Mouse (Mus musculus) layer of hippocampus, adult 9-11 months (tissue): ENCODE data around the gene Nhlrc2.
A peak's percentile ranks its signal among the peaks of the same experiment; 100 is the strongest.

Experiments used
- DNase-seq: peaks from one replicate; pipeline ENCODE4 v3.0.0; 2022

The Nhlrc2 gene

DNA sequence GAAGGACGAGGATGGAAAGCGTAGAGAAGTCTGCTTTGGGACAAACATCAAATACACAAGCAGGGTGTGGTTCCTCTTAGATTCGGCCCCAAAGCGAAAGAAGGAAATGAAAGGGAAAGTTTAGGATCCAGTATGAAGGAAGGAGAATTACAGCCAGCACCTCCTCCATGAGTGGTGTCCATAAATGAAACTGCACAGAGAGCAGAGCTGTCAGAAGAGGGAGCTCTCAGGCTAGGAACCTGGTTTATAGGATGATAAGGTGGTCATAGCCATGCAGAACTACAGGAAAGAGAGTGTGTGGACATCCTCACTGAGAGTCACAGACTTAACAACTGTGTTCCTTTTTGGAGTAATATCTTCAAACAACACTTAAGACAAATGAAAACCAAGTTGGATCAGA is 18.0 kb downstream of the Nhlrc2 start:
- peak; percentile 72 for DNase-seq

DNA sequence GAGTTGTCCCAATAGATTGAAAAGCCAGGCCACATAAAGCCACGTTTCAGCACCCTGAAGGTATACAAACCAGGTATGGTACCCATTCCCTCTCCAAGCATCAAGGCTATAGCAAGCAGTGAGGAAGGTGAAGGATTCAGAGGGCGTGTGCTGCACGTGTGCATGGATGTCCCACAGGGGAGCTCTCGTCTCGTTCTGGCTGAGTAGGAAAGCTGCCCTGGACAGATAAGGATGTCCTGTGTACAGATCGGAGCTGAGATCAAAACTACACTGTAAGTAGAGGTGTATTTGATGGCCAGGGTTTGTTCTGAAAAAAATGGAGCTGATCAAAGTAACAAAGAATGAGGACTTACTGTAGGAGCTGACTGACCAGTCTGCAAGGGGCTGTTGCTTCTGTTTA is 18.9 kb downstream of the Nhlrc2 start:
- DNase-seq: no peak

DNA sequence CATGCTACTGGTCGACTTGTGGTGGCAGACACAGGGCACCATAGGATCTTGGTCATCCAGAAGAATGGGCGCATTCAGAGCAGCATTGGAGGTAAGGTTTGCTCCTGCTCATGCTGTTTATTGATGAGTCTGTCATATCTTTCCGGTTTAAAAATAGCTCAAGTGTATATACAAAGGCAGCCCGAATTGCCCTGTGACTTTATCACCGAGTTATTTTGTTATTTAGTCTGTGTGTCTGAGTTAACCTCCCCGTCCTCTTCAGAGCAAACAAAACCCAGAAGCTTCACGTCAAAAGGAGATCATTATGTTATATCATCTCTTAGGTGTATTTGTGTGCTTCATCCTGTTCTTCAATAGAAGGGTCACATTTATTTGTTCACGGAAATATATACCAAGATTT is 22.7 kb downstream of the Nhlrc2 start:
- DNase-seq: no peak

DNA sequence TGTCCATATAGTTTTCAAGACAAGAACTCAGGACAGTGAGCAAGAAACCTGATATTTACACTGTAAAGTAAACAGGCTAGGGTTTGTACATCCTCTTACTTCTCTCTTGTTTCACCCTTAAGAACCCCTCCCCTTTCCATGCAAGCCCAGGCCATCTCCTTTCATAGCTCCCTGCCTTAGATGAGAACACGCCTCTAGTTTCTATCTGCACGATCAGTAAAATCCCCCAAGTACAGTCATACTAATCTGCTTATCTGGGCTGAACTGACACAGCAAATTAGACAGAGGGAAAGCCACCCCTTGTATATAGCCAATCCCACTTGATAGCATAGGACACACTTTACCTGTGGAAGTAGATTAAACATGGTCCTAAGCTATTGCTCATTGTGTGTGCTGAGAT is 23.2 kb downstream of the Nhlrc2 start:
- DNase-seq: no peak

DNA sequence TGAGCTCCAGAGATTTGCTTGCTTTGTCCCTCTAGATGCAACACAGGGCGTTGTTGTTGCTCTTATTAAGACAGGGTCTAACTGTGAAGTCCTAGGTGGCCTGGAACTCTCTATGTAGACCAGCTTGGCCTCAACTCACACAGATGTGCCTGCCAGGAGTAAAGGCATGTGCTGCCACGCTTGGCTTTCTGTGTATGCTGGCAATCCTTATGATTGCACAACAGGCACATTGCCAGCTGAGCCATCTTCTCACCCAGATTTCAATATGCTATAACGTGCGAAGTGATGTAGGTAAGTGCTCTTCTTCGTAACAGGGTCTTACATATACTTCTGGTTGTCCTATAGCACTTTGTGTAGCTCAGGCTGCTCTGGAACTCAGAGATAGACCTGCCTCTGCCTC is 23.9 kb downstream of the Nhlrc2 start:
- DNase-seq: no peak

DNA sequence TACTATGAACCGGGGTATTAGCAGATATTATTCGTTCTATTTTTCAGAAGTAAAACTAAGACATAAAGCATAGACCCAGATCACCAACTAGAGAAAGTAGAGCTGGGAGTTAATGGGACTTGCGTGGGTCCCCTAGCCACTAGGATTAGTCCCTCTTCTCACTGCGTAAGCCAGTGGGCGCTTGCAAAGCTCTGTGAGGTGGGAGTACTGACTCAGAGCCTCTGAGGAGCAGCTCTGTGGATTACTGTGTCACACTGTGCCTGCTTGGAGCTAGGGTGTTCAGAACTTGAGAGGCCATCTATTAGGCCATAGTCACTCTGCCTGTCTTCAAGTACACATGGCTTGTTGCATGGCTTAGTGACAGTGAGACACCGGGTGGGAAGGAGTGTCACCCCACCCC is 25.1 kb downstream of the Nhlrc2 start:
- DNase-seq: no peak

DNA sequence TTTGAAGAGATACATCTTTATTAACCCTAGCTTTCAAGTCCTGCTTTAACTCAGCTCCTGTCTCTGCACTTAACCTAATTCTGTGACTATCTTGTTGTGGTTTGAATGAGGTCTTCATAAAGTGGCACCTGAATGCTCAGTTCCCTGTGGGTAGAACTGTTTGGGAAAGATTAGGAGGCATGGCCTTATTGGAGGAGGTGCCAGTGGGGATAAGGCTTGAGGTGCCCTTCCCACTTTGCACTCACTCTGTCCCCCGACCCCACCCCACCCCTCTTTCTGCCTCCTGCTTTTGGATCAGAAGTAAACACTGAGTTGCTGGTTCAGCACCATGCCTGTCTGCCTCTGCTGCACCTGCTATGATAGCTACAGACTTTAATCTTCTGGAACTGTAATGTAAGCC is 29.7 kb downstream of the Nhlrc2 start:
- DNase-seq: no peak

DNA sequence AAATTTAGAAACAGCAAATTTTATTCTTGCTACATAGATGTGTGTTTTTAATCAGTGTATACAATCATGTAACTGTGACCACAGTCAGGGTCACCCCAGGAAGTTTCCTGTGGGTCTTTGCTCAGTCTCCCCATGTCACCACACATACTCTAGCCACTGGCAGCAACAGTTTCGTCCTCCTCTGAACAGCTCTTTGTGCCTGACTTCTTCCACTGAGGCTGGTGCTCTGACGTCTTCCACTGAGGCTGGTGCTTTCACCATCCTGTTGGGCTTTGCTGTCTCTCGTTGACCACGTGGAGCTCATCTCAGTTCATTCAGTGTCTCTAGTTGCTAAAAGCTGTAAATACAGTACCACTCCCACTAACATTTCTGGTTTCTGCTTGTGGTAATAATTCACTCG is 33.9 kb downstream of the Nhlrc2 start:
- DNase-seq: no peak

DNA sequence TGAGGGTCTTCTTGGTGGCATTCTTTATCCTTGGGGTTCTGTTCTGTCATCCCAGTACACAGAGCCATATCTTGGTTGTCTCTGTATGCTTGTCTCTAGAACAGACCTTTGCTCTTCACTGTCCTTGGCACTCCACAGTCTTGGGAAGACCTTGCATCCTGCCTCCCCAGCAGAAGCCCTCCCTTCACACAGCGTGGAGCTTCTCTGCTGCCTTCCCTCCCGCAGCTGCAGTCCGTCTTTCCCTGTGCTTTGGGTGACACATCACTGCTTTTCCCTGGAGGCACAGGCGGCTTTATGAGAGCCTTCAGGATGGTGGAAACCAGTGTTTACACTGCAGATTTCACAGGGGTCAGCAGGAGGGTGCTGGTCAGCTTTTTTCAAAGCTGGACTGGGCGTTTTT is 35.7 kb downstream of the Nhlrc2 start:
- no peak for DNase-seq

DNA sequence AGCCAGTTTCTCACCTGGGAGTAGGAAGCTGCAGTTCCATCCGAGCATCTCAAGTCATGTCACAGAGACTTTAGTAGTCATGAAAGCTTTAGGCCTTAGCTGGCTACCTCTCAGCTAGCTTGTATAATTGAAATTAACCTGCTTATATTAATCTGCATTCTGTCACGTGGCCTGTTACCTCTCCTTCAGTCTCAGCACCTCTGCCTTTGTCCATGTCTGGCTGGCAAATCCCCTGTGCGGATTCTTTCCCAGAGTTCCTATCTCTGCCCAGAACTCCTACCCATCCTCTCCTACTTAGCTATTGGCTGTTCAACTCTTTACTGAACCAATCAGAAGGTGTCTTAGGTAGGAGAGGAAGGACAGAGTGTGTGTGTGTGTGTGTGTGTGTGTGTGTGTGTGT is 36.2 kb downstream of the Nhlrc2 start:
- no peak for DNase-seq

DNA sequence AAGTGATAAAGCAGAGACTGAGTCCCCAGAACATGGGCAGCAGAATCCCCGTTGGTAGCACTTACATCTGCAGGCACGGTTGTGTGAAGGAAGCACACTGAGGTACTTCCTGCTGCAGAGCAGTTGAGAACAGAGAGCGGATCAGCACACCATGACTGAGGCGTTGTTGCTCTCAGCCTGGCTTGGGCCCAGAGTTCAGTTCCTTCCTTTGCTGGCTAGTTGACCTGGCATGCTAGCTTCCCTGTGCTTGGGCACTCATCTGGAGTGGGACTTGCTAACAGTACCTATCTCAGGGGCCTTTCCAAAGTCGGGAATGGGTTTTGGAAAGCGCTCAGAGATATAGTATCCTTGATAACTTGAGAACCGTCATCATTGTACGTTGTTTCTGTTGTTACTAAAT is 38.3 kb downstream of the Nhlrc2 start:
- no peak for DNase-seq

DNA sequence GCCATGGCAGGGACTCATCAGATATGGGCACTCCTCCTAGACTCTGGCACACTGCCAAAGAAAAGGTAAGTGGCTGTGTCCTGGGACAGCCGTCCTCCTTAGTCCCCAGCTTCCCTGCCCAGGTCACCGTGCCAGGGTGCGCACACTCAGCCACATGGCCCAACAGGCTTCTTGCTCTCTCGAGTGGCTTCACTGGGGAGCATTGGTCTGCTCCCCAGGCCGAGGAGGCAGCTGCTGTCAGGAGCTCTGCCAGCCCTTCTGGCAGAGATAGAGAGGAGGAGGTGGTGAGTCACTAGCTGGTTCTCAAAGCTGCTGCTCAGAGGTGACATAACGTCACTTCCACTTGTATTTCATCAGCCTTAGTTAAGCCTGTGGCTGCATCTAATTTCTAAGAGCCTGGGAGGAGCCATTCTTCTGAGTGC is 40.2 kb downstream of the Nhlrc2 start:
- DNase-seq: peak; percentile 76

DNA sequence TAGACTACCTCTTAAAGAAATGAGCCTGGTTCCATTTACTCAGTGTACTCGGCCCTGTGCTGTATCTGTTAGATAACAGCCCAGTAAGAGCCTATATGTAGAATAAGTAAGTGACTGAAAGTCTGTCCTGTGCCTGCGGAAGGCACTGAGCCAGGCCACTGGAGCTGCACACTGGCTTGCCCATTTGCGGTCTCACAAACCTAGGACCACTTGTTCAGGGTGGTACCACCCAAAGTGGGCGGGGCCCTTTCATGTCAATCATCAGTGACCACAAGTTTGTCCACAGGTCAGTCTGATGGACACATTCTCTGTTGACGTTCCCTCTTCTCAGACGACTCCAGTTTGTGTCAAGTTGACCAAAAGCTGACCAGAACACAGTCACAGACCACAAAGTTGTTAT is 40.9 kb downstream of the Nhlrc2 start:
- no peak for DNase-seq

DNA sequence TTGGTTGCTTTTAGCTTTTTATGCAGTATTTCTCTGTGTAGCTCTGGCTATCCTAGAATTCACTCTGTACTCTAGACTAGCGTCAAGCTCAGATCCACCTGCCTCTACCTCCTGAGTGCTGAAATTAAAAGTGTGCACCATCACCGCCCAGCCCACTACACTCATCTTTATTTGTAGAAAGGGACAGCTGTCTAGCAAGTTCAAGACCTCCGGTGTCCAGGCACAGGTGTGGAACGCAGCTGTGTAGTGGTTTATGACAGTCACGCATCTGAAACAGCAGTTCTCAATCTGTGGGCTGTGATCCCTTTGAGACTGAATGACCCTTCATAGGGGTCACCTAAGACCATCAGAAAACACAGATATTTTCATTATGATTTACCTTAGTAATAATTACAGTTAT is 41.4 kb downstream of the Nhlrc2 start:
- DNase-seq: no peak

DNA sequence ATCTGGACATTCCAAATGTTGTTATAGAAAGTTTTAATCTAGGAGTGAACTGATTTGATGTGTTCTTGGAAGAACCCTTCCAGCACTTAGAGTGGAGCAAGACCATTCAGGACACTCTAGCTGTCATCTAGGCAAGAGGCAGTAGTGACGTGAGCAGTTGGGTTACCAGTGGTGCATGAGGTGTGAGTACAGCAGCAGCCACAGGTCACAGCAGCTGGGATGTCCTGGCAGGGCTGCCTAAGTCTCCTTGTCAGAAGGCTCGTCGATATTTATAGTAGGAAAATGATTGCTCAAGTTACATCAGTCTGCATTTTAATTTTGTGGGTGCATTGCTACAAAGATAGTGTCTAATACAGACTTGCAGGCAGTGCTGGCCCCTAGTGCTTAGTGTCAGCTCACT is 42.2 kb downstream of the Nhlrc2 start:
- DNase-seq: no peak

DNA sequence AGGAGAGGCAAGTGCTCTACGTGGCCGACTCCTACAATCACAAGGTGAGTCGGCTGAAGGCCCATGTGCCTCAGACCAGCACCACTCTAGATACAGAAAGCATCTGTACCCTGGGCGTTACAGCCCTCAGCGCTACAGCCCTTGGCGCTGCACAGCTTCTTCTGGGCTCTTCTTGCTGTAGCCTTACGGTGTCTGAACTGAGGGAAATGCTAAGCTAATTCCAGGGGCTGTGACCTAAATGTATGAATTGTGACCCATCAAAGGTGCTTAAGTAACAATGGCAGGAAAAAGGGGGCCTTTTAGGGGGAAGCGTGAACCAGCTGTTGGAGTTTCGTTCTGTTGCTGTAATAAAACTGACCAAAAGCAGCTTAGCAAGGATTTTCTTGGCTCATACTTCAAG is 44.4 kb downstream of the Nhlrc2 start:
- no peak for DNase-seq

DNA sequence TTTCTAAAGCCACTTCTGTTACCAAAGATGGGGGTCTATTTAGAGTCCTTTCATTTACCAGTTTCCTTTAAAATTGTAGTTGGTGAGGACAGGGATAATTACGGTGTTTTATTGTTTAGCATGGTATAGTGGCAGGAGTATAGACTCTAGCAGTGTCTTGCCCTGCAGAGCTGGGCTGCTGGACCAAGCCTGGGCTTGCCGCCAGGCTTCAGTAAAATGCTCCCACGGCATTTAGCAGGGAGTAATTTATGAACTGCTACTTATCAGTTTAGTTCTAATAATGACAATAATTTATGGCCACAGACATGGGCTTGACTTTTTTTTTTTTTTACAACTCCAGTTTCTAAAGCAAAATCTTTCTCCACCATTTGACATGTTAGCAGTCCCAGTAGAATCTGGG is 51.9 kb downstream of the Nhlrc2 start:
- DNase-seq: no peak

DNA sequence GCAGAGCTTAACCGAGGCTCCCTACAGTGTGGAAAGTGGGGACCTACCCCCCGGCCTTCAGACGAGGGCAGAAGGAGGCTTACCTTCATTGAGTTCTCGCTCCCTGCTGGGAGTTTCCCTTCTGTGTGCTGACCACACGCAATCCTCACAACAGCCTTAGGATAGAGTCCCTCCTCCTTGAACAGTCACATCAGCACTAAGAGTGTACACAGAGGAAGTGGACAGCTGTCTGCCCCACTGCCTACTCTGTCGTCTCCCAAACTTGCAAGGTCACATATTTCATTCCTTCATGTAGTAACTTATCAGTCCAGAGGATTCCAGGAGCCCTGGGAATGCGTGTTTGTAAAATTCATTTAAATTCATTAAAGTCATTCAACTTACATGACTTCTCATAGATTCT is 52.7 kb downstream of the Nhlrc2 start:
- no peak for DNase-seq

DNA sequence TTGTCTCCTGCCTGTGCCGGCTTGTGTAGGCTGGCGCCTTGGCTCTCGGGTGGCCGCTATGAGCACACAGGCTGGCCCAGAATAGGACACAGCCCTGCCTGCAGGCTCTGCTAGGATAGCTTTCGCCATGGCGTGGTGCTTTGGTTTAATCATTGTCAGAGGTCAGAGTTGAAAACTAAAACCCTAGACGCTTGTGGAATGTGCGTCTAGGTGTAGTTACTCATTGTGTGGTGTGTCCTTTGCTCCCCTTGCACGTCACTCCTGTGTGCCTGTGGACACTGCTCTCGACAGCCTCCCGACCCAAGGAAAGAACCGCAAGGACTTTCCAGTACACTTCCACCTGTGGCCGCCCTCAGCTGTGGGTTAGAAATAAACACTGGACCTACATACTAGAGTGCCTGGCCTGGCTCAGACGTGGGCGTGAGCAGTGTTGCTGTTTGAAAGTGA is 53.9 kb downstream of the Nhlrc2 start:
- DNase-seq: no peak

DNA sequence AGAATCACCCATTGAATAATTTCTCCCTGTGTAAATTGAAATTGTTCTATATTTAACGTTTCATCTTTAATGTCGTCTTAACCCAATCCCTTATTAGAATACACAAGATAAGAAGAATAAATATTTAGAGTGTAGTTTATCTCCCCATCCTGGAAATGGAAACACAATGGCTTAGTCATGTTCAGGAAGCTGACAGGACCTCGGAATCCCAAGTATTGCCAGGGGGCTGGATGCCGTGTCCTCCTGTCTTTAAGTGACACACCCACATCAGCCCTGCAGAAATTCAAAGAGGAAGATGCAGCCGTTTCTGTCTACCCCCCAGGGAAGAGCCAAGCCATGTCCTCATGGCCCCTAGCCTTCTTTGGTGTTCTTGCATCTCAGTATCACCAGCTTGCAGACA is 60.9 kb downstream of the Nhlrc2 start:
- DNase-seq: no peak

DNA sequence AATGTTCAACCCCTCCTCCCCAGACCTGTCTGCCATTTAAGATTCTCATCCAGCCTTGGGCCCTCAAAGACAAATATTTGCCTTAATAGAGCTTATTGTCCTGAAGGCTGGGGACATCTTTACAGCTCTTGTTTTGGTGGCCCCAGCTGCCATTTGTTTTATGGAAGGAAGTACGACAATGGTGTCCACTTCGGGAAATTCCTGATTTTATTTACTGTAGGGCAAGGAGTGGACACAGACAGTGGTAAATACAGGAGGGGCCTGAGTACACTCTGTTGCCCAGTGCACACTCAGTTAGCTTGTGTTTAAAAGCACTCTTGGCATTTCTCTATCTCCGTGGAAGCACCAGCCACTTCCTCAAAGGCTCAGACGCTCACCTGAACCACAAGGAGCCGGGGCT is 66.1 kb downstream of the Nhlrc2 start:
- no peak for DNase-seq

DNA sequence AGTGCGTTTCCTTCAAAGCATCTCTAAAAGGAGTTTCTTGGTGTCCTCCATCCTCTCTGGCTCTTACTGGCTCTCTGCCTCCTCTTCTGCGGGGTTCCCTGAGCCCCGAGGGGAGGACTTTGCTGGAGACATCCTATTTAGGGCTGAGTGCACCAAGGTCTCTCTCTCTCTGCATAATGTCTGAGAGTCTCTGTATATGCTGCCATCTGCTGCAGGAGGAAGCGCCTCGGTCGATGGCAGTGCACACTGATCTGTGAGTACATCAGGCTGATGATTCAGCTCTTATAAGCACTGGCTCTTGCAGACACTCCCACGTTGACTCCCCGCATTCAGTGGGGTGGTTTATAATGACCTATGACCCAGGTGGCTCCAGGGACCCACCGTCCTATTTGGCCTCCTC is 70.8 kb downstream of the Nhlrc2 start:
- peak; percentile 61 for DNase-seq

DNA sequence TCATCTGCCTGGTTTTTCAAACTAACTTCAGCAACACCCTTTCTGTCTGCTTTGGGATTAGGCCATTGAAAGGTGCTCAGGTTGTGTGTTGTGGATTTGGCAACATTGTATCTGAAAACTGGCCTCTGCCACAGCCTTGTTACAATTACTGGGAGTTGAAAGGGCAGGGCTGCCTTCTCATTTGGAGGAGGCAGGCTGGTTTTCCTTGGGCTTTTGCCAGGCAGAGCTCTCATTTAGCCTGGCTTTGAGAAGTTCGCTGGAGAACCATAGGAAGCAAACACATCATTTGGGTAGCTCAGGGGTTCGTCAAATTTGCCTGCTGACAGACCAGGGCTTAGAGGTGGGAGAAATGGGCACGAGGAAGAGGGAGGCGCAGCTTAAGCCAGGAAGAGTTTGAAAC is 71.5 kb downstream of the Nhlrc2 start:
- DNase-seq: no peak

DNA sequence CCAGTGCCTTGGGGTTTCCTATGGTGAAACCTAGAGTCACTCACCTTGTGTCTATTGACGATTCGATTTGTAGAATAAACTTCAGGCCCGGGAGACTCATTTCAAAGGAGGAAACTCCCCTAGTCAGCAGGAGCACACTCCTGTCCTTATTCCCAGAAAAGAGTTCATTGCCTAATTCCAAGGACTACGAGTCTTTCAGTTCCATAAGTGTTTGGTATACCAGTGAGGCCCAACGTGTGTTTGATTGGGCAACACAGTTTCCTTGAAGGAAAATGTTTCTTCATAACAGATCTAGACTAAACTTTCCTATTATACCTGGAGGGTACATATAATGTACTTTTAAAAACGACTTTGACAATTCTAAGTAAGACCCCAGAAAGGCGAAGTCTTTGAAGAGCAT is 73.8 kb downstream of the Nhlrc2 start:
- DNase-seq: no peak

DNA sequence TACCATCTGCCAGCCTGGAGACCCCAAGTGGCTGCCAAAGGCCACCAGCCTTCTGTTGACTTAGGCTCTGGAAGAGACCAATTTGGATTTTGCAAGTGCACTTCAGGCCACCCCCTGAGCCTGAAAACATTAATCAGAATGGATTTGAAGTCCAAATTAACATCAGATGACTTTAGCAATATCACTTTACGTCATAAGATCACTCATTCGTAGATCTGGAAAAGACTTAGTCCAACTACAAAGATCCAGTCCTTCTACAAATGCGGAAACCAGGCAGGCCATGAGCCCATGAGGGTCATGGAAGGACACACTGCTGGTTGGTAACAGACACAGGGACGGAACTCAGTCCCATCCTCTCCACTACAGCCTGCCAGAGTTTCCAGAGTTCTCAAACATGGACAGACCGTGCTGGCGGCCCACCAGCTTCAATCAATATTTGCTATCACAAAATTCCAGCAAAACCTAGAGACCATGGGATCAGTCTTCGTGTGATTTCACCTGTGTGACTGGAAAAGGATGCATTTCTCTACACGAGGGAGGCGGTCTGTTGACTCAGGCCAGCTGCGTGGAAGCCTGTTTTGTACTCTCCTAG is 79.9 kb downstream of the Nhlrc2 start:
- no peak for DNase-seq

DNA sequence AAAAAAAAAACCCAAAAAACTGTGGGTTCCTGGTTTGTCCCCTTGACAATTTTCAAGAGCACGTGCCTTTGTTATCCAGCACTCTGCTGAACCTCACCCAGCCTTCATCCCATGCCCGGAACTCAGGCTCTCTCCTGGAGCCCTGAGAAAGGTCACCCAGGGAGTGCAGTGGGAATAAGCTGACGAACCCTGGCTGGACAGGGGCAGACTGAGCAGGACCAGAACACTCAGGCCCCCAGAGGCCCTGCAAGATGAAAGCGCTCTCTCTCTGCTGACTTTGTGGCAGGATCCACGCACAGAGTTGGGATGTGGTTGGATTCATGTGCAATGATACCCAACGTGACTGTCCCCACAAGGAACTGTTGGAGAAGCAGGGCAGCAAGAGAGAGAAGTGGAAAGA is 81.6 kb downstream of the Nhlrc2 start:
- no peak for DNase-seq
